Mouse (Mus musculus): ENCODE data around the gene Lin7a.

Gene Lin7a

DNA sequence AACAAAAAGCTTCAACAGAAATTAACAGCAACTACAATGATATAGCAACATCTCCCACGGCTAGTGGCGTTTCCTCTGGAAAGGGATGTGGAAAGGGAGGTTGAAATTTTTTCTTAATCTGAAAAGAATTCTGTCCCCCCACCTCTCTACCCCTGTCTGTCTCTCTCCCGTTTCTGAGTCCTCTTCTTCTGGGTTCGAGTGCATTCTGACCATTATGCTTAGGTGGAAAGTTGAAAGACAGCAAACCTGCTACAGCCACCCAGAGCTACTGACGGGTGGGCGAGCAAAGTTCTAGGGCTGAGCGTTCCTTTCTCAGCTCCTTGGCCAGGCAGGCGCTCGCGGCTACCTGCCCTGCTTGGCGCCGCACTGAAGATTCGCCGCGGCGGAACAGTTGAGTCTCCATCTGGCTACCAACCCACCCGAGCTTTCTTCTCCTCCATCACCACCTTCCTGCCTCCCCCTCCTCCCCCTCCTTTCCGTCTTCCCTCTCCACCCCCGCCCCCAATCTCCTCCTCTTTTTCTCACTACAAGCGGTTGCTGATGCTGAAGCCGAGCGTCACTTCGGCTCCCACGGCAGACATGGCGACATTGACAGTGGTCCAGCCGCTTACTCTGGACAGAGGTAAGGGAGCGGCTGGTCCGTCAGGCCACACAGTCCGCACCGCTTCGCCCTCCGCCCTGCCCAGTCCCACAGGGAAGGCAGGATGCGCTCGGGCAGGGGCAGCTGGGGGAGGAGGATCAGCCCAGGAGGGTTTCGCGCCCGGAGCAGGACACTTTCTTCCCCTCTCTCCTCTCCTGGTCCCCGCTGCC is at the start of gene Lin7a:
TSS of gene Lin7a (plus strand) at position 366 of the 810 bp plus-strand sequence.
- in situ Hi-C loops (cut with MseI, MboI): no loop called here

DNA sequence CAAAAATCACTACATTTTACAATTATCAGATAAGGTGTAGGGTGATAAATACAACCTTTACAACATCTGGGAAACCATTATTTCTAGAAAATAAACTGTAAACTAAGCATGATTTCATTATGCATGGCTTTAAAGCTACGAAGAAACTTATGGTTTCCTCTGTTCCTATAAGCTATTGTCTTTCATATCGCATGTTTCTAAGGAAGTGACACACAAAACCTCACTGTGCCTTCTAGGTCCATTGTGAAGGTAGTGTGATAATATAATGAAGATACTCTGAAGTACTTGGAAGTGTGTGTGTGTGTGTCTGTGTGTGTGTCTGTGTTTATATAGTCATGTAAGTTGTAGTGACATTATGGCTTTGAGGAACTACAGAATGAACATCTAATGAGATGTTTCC is 49.8 kb upstream of the Lin7a start:
- in situ Hi-C loops (cut with MseI, MboI): no loop called here

DNA sequence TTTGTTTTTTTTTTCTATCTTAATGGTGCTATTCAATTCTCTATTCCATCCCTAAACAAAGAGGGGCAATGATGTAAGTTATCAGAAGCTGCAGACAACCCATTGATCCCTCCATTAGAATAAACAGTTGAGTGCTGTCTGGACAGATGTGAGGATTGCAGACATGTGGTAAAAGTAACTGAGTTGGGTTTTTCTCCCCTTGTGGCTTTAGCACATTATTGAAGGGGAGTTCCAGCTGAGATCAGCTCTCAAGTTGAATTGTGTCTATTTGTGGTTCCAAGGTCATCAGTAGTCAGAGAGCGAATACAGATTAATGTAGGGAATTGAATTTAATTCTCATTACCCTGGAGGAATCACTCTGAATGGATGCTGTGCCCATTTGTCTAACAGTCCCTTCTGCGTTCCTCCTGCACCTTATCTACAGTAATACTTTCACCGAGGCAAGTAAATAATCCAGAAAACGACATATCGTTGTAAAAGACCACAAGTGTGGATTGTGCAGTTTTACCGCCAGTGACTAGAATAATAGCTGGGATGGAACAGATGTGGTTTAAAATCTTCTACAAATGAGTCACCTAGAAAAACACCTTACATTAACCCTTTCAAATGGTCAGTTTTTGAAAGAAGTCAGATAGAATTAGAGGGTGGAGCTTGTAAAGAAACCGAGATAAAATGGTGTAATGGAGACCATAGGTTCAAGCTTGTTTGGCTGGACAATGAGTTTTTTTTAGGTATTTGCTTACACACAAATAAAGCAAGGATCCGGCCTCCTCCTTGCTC is 48.9 kb upstream of the Lin7a start:
- in situ Hi-C loops (cut with MseI, MboI): no loop called here

DNA sequence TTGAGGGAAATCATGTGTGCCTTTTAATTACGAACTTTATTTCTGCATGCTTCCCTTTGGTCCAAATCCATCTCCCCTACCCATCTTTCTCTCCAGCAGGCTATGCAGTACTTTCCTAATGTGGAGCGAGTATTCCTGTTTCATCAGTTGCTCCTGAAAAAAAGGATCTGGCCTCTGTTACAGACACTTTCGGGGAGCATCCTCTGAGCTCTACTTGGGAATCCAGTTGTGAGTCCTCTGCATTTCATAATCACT is 48.4 kb upstream of the Lin7a start:
- in situ Hi-C loops (cut with MseI, MboI): no loop called here

DNA sequence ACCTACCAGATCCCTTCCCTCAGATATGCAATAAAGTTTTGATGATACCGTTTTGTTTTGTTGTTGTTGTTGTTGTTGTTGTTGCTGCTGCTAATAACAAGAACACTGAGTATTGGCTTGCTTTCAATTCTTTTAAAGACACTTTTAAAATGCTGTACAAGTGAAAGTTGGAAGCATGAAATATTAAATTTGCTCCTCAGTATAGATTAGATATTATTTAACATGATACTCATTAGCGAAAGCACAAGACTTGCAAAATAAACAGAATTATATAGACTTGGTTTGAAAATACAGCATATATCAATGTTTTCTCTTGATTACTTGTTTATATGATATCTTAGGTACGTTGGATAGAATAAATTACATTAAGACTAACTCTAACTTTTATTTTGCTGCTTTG is 47.7 kb upstream of the Lin7a start:
- in situ Hi-C loops (cut with MseI, MboI): no loop called here

DNA sequence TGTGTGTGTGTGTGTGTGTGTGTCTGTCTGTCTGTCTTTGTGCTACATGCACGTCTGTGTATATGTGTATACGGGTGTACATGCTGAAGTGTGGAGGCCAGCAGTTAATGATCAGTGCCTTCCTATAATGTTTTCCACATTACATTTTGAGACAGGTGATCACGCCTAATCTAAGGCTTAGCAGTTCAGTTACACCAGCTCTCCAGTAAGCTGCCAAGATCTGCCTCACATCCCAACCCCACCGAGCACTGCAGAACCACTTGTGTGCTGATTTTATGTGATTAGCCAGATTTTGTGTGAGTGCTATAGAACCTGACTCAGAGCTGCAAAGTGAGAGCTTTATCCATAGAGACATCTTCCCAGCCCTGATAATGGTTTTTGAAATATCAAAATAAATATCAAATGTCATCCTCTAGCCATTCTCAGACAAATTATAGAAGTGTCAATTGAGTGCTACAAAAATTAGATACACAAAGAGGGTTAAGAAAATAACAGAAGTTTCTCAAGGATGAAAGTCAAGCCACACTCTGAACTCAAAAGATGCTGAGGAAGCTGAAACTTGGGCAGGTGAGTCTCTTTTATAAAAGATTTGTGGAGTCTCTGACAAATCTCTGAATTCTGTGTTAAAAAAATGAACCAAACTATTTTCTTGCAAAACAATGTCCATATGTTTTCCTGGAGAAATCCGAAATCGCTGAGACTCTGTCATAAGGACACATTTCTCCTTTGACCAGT is 46.7 kb upstream of the Lin7a start:
- in situ Hi-C loops (cut with MseI, MboI): no loop called here

DNA sequence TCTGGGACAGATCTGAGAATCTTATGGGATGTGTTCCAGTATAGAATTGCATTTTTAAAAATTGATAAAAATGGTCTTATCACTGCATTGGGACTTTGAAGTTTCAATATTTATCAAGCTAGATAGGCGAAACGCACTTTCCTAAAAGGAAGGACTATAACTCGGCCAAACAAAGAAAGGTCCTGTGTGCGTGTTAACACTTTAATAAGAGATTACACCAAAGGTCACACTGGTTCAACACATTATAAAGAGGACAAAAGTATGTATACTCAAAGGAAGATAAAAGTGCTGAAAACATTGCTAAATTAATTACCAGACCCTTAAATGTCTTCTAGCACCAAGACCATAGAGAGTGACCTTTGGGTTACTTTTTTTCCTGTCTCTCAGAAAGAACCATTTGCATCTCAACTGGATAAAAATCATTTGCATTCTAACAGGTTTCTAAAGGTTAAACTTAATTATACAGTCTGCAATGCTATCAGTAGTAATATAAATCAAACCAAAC is 46.1 kb upstream of the Lin7a start:
- in situ Hi-C loops (cut with MseI, MboI): no loop called here

DNA sequence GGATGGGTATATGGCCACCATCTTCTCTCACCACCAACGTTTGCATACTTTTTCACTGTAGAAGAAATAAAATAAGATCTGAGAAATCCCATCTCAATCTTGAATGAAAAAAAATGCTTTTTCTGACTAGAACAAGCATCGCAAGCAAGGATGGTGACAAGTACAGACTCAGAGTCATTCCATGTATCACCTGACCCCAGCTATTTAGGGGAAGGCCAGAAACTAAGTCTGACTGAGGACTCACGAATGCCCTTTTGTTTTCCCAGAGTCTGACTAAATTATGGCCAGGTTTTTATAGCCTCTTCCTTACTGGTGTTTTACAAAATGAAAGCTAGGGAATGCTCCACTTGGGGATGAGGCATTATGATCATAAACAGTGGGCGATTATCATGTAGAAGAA is 45.6 kb upstream of the Lin7a start:
- in situ Hi-C loops (cut with MseI, MboI): no loop called here

DNA sequence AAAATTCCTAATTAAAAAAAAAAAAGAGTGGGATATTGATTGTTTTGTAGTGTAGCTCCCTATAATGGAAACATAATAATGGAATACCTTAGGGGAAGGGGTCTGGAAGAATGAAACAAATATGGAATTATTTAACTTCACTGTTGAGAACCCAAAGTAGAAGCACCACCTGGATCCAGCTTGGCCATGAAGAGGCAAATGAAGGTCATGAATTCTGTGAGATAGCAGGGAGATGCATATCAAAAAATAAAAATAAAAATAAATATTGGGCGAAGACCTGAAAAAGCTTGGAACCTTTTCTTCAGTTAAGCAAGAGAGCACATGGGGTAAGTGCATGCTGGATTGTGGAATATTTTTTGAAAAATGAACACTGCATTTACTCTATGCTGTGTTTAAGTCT is 43.6 kb upstream of the Lin7a start:
- in situ Hi-C loops (cut with MseI, MboI): no loop called here

DNA sequence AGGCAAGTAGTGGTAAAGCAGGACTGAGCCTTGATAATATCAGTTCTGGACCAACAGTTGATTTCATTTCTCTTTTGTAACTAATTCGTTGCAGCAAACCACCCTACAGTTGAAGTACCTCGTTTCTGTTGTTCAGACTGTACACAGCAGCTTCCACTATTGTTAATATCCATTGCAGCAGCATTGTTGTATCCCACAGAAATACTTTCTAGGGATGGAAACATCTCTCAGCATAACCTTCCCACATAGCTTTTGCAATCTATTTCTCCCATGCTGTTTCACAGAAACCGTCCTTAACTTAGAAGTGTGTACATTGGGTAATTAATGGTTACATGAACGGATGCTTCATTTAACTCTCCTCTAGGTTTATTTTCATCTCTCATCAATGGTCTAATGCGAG is 42.7 kb upstream of the Lin7a start:
- in situ Hi-C loops (cut with MseI, MboI): no loop called here

DNA sequence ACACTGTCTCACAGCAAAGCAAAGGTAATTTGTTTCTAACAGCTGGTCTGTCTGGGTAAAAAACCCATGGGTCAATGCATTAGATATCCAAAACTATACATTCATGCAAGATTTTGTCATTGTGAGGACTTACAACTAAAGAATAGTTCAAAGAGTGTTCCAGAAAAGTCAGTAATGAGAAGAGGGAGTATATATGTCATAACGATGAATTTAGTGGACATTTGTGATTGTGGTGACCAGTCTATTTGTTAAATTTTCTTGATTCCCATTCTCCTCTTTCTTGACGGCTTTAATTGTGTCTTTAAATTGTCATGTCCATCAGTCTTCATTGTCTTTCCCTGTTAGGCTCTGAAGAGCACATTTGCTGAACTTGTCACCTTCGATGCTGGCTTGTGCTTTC is 42.1 kb upstream of the Lin7a start:
- in situ Hi-C loops (cut with MseI, MboI): no loop called here

DNA sequence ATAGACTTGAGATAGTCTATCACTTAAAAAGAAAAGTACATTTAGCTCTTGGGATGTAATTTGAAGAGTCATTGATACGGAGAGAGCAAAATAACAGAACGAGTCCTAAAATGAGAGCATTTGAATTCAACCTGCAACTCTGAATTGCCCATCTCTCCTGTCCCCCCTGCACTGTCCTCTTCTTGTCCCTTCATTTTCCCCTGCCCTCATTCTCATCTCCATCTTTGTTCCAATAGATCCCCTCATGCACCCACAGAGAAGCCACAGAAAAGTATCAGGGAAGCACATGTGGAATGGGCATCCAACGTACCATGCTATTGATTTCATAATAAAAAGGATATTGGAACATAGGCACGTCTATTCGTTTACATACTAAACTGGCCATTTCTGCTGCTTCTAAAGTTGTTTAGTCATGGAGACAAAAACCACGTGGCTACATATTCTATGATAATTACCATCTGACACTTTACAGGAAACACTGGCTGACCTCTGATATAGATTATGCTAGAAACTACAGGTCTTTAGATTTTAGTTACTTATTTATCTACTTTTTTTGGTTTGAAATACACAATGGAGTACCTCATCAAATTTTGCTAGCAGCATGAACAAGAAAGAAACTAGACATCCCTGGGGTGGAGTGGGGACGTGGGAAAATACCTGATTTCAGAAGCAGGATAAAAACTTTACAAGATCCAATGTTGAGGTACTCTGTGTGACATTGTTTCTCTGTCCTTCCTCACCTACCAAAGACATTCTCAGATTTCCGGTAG is 41.2 kb upstream of the Lin7a start:
- in situ Hi-C loops (cut with MseI, MboI): no loop called here

DNA sequence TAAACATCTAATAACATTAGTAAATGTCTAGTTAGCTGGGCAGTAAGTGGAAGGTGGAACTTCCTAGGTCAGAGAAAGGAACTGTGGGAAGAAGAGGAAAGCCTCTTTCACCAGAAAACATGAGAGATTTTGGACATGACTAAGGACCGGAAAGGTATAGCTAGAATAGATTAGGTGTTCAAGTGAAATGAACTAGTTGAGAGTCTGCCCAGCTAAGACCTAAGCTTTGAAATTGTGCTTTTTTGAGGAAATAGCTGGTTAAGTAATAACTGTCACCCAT is 40.7 kb upstream of the Lin7a start:
- in situ Hi-C loops (cut with MseI, MboI): no loop called here

DNA sequence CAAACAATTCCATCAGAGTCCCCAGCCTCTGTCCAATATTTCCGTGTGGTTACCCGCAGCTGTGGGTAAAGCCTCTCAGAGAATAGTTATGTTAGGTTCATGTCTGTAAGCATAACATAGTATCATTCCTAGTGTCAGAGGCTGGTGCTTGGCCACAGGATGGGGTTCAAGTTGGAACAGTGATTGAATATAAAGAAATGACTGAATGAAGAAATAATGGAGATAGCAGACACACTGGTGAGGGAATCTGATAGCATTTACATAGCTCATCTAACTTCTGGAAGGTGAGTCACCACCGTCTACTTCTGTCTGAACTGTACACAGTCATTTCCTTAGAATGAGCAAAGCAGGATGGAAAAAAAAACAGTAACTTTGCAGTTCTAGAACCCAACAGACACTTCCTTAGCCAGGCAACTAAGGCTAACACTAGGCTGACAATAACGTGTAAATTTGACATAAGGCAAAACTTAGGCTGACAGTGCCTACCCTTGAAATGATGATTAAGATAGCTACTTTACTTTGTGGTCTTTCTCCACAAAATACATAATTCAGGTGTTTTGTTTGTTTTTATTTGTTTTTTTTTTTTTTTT is 40.0 kb upstream of the Lin7a start:
- in situ Hi-C loops (cut with MseI, MboI): no loop called here

DNA sequence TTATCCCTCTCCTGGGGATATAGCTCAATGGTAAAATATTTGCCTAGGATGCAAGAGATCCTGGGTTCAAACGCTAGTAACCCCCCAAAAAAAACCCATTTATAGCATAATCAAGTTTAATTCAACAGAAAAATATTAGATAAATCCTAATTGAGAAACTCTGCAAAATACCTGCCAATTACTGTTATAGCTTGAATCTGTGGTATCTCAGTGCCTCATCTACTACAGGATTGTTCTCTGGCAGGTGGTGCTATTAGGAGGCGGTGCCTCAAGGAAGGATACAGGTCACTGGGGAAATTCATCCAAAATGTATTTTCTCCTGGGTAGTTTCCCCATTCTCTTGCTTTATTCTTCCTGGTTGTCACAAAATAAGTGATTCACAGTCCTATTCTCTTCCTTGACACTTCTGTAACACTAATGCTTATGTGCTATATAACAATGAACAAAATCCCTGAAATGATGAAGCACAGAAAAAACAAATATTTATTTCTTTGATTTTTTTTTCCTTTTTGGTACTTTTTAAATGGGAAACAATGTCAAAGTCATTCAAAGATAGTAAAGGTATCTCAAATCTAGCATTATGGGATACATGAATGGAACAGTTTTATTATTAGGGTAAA is 38.9 kb upstream of the Lin7a start:
- in situ Hi-C loops (cut with MseI, MboI): no loop called here

DNA sequence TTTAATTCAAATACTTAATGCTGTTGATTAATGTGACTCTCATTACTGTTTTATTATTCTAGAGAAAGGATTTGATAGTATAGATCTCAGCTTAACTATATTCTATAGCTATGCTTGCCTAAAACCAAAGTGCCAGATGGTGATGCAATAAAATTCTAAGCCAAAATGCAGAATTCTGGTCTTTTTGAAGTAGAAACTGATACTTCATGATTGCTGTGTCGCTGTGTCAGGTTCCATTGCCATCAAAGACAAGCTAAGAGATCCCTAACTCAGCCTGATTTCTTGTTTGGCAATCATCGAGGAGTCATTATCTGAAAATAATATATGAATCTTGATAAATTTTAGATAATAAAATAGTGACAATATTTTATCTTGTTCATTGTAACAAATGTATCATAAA is 38.3 kb upstream of the Lin7a start:
- in situ Hi-C loops (cut with MseI, MboI): no loop called here

DNA sequence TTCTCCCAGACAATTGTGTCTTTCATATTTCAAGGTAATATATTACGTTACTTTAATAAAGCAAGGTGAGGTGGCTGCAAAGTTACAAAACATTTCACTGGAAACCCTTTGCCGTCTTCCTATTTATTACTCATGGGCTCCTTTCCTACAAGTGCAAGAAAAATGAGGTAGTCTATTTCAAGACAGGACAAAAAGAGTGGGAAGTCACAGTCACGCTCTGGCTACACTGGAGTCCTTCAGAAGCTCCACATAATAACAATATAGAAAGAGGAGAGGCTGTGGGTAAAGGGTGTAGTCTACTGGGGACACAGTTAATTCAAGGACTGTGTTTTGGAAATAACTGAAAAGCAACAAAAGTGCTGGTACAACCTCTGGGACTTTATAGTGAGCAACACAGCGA is 37.7 kb upstream of the Lin7a start:
- in situ Hi-C loops (cut with MseI, MboI): no loop called here

DNA sequence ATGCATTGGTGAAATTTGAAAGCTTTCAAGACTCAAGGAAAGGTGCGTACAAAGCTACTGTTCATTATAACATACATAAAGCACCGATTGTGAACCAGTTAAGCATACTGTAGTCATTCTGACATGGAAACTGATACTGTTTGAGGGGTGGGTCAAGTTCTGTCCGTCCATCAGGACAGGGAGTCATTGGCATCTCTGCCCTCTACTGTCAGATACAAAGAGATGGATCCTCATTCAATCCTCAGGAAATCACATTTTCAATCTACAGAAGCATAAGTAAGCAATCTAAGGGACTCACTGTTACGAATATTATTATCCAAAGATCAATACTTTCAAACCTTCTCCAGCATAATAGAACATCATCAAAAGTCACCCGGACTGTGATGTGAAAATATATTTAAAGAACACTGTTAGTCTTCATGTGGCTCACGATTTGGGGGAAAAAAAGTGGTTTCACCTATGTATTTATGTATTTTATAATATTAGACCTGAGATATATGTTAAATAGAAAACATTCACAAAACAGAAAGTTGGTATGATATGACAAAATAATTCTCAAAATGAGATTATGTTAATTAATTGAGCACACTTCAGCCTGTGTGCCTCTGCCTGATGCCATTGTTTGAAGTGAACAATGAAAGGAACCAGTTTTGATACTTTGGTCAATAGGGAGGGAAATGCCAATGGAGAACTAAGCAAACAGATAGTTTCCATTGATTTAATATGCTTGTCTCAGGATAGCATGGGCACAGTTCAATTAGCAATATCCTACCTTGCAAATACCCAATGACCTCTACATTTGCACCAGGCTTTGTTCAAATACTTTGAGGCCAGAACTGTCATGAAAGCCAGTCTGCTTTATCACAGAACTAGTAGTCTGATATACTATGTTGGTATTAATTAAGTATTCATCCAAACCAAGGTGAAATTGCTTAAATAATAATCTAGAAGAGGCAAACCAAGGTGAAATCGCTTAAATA is 36.8 kb upstream of the Lin7a start:
- in situ Hi-C loops (cut with MseI, MboI): no loop called here

DNA sequence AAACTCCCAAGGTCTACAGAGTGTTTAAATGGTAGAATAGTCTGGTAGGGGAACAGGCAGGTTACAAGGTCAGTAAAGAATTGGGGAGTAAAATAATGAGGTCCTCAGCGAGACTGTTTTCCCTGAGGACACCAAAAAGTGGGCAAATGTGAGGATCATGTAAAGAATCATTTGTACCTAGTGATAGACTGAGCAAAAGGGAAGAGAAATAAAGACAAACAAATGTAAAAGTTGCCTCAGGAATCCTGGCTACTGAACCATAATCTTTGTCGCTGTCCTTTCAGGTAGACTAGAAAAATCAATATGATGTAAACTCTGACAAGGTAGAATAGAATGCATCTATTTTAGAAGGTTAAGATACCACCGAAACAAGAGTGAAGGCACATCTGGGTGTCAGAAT is 36.0 kb upstream of the Lin7a start:
- in situ Hi-C loops (cut with MseI, MboI): no loop called here

DNA sequence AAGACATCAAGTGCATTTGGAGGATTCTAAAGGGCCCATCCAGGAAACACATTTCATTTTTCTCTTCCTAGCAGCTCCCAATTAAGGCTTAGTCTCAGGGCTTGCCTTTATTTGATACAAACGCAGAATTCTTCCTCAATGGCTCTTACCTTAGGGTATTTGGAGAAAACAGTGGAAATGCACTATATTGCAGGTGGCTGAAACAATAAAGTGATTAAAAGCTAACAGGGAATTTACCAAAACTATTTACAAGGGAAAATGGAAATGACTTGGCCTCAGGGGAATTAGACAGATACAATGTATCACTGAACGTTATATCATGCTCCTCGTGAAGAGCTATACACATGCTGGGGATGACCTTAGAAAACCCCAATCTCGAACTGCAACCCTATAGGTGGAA is 35.3 kb upstream of the Lin7a start:
- in situ Hi-C loops (cut with MseI, MboI): no loop called here
